Mouse (Mus musculus): ENCODE measurements around the gene Grhl1. TPM values are rescaled to one million over a fixed set of nuclear protein-coding genes. Genes with fewer than 3 reads are reported as not detected.
A peak's percentile ranks its signal among the peaks of the same experiment; 100 is the strongest.

Gene Grhl1
- polyA plus RNA-seq, 1 experiment from 2014 or later: 2.8 TPM

DNA sequence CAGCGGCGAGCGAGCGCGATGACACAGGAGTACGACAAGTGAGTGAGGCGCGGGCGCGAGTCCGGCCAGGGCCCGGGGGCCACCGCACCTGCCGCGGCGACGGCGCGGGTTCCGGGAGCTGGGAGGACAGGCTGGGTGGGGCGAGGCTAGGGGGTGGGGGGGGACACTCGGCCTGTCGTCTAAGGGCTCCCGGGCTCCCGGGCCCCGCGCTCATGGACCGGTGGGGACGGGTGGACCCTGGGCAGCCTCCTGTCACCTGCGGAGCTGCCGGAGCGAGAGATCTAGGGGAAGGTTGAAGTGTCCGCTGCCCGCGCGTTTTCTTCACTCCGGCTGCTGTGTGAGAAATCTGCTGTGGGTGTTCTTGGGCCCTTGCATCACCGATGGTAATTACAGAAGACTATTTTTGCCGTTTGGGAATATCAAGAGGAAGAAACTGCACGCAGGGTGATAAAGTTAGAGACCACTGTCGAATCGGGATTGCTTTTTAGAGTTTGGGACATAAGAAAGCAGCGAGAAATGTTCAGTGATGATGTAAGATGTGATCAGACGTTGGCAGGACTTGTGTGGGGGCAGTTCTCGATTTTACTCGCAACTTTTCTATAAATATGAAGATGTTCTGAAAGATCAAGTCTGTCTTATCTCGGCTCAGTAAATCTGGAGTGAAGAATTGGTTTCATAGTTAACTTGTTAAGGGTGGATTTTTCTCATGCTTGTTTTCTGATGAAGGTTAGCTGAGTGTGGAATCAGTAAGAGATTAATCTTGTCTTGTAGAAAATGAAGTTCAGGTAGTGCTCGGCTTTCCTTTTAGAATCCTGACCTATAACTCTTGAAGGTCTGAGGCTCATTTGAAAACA, 565 bp downstream of the Grhl1 start:
- Histone ChIP-seq H3K27ac (no peak overlapping the region), H3K4me1 (replicated peaks; ENCODE audit: insufficient read depth, low read length) (peaks cover 8% of the 10 kb centered on the region; the same call in 1 of the 2 replicates), H3K4me2 (ENCODE audit: low read length) (peak overlapping the region; percentile 84), H3K36me3 (ENCODE audit: insufficient read depth, low read length) (no peaks in the 10 kb centered on the region), H3K9ac (ENCODE audit: low read depth, low read length) (peak overlapping the region; percentile 65), H3K9me3 (replicated peaks; ENCODE audit: low read length) (no peaks in the 10 kb centered on the region), H3K4me3 (replicated peaks; ENCODE audit: low read depth, low read length) (peak overlapping the region; percentile 59), H3K27me3 (ENCODE audit: insufficient read depth, low read length) (no peaks in the 10 kb centered on the region; the same call in 1 of the 2 replicates)
- DNase-seq (ENCODE audit: low spot score): no peak
- WGBS: 4% methylated on average over 44 of the region's 48 CpGs
- peak; percentile 17 for ATAC-seq (replicated peaks; ENCODE audit: low FRiP score, low read depth)
- no peak for TF ChIP-seq CTCF (IDR thresholded peaks at IDR 0.05; ENCODE audit: low read depth)

DNA sequence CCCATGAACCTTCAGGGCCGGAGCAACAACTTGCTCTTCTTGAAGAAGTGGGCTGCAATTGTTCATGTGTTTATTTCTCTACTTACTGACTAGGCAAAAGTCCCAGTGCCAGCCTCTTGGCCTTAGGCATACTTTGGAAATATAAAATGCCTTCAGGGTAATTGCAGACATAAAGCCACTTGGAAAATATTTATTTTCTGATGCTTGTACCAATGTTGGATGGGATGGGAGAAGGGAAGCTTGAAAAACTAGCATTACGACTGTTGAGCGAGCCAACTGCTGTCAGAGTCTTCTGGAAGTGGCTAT, 1.1 kb downstream of the Grhl1 start:
- ATAC-seq (replicated peaks; ENCODE audit: low FRiP score, low read depth): no peak
- WGBS: 47% methylated on average over 3 of the region's 3 CpGs
- Histone ChIP-seq H3K4me3 (replicated peaks; ENCODE audit: low read depth, low read length) (peak overlapping the region; percentile 59), H3K27me3 (ENCODE audit: insufficient read depth, low read length) (no peaks in the 10 kb centered on the region; the same call in 1 of the 2 replicates), H3K4me1 (replicated peaks; ENCODE audit: insufficient read depth, low read length) (peaks cover 8% of the 10 kb centered on the region; the same call in 1 of the 2 replicates), H3K9ac (ENCODE audit: low read depth, low read length) (no peak overlapping the region), H3K4me2 (ENCODE audit: low read length) (peak overlapping the region; percentile 84), H3K36me3 (ENCODE audit: insufficient read depth, low read length) (no peaks in the 10 kb centered on the region), H3K9me3 (replicated peaks; ENCODE audit: low read length) (no peaks in the 10 kb centered on the region), H3K27ac (no peak overlapping the region)
- DNase-seq (ENCODE audit: low spot score): no peak
- TF ChIP-seq CTCF (IDR thresholded peaks at IDR 0.05; ENCODE audit: low read depth): no peak

DNA sequence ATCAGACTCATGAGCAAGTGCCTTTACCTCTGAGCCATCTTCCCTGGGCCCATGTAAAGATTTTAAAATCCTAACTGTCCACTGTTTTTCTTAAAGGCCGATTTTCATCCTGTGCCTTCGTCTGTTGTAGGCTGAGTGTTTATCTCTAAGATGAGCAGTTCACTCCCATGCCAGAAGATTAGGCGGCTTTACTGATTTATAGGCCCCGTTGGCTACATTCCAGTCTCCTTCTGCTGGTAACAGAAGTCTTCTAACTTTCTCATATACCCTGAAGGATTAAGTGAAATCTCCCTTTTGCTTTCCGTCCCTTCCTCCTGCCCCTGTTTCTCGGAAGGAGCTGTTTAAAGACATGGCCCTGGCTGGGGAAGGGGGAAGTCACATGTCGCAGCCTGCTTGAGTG, 2.8 kb downstream of the Grhl1 start:
- ATAC-seq (replicated peaks; ENCODE audit: low FRiP score, low read depth) (no peak), DNase-seq (ENCODE audit: low spot score) (peak; percentile 62)
- no peak overlapping the region for H3K4me3 ChIP-seq (replicated peaks; ENCODE audit: low read depth, low read length)
- 20% methylated on average over 7 of the region's 7 CpGs for WGBS
- no peaks in the 10 kb centered on the region for H3K36me3 ChIP-seq (ENCODE audit: insufficient read depth, low read length)
- no peaks in the 10 kb centered on the region for H3K9me3 ChIP-seq (replicated peaks; ENCODE audit: low read length)
- peaks cover 8% of the 10 kb centered on the region; the same call in 1 of the 2 replicates for H3K4me1 ChIP-seq (replicated peaks; ENCODE audit: insufficient read depth, low read length)
- H3K9ac ChIP-seq (ENCODE audit: low read depth, low read length): no peak overlapping the region
- H3K27ac ChIP-seq: no peak overlapping the region
- no peaks in the 10 kb centered on the region; the same call in 1 of the 2 replicates for H3K27me3 ChIP-seq (ENCODE audit: insufficient read depth, low read length)
- TF ChIP-seq CTCF (IDR thresholded peaks at IDR 0.05; ENCODE audit: low read depth): no peak
- H3K4me2 ChIP-seq (ENCODE audit: low read length): peak overlapping the region; percentile 8; the same call in 1 of the 2 replicates

GRCm38 (mm10) chr12:24580452-24580851, 8.4 kb downstream of the Grhl1 start:
- ATAC-seq (replicated peaks; ENCODE audit: low FRiP score, low read depth) (no peak), DNase-seq (ENCODE audit: low spot score) (no peak)
- Histone ChIP-seq H3K9me3 (replicated peaks; ENCODE audit: low read length) (no peaks in the 10 kb centered on the region), H3K4me3 (replicated peaks; ENCODE audit: low read depth, low read length) (no peak overlapping the region), H3K9ac (ENCODE audit: low read depth, low read length) (no peak overlapping the region), H3K27ac (no peak overlapping the region), H3K36me3 (ENCODE audit: insufficient read depth, low read length) (no peaks in the 10 kb centered on the region), H3K27me3 (ENCODE audit: insufficient read depth, low read length) (no peaks in the 10 kb centered on the region), H3K4me1 (replicated peaks; ENCODE audit: insufficient read depth, low read length) (no peaks in the 10 kb centered on the region; the same call in 1 of the 2 replicates), H3K4me2 (ENCODE audit: low read length) (no peak overlapping the region)
- 71% methylated on average over 1 of the region's 1 CpGs for WGBS
- no peak for TF ChIP-seq CTCF (IDR thresholded peaks at IDR 0.05; ENCODE audit: low read depth)

DNA sequence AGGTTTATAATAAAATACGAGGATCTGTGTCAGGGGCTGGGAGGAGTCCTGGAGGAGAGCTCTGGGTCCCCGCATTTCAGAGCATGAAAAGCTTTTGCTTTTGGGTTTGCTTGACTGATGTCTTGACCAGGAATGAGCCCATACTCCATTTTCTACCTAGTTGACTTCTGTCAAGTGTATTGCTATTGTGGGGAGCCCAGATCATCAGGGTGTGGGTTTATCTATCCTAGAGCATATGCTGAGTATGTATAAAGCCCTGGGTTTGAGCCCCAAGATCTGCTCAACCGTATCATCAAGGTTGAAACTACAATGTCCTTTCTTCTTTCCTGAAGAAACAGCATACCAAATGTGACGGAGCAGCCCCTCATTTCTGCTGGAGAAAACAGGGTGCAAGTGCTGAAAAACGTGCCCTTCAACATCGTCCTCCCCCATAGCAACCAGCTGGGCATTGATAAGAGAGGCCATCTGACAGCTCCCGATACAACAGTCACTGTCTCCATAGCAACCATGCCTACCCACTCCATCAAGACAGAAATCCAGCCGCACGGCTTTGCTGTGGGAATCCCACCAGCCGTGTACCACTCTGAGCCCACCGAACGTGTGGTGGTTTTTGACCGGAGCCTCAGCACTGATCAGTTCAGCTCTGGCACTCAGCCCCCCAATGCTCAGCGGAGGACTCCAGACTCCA, 9.1 kb downstream of the Grhl1 start:
- ATAC-seq (replicated peaks; ENCODE audit: low FRiP score, low read depth) (no peak), DNase-seq (ENCODE audit: low spot score) (no peak)
- no peaks in the 10 kb centered on the region for H3K9me3 ChIP-seq (replicated peaks; ENCODE audit: low read length)
- no peak overlapping the region for H3K4me3 ChIP-seq (replicated peaks; ENCODE audit: low read depth, low read length)
- H3K4me1 ChIP-seq (replicated peaks; ENCODE audit: insufficient read depth, low read length): no peaks in the 10 kb centered on the region
- no peak overlapping the region for H3K27ac ChIP-seq
- TF ChIP-seq CTCF (IDR thresholded peaks at IDR 0.05; ENCODE audit: low read depth): no peak
- H3K27me3 ChIP-seq (ENCODE audit: insufficient read depth, low read length): no peaks in the 10 kb centered on the region
- no peak overlapping the region for H3K9ac ChIP-seq (ENCODE audit: low read depth, low read length)
- WGBS: 84% methylated on average over 14 of the region's 14 CpGs
- H3K36me3 ChIP-seq (ENCODE audit: insufficient read depth, low read length): no peaks in the 10 kb centered on the region
- H3K4me2 ChIP-seq (ENCODE audit: low read length): no peak overlapping the region

DNA sequence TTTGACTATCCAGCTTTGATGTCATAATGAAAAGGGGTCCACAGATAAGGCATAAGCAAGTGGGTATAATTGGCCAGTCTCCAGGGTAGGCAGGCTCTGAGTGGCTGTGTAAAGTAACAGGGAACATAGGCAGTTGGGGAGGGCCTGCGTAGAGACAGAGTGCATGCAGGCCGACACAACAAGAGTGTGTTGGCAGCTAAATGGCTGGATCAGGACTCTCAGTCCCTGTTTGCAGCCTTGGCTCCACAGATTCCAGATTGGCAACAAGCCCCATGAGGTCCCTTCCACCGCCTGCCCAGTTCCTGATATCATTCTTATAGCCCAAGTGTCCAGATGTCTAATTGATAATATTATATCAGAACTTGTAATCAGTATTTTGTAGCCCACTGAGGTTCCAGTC, 11.6 kb downstream of the Grhl1 start:
- H3K36me3 ChIP-seq (ENCODE audit: insufficient read depth, low read length): no peaks in the 10 kb centered on the region
- 90% methylated on average over 3 of the region's 3 CpGs for WGBS
- DNase-seq (ENCODE audit: low spot score): no peak
- H3K4me2 ChIP-seq (ENCODE audit: low read length): no peak overlapping the region
- no peaks in the 10 kb centered on the region for H3K27me3 ChIP-seq (ENCODE audit: insufficient read depth, low read length)
- TF ChIP-seq CTCF (IDR thresholded peaks at IDR 0.05; ENCODE audit: low read depth): no peak
- ATAC-seq (replicated peaks; ENCODE audit: low FRiP score, low read depth): no peak
- H3K4me1 ChIP-seq (replicated peaks; ENCODE audit: insufficient read depth, low read length): no peaks in the 10 kb centered on the region
- H3K9me3 ChIP-seq (replicated peaks; ENCODE audit: low read length): no peaks in the 10 kb centered on the region
- H3K27ac ChIP-seq: no peak overlapping the region
- no peak overlapping the region for H3K4me3 ChIP-seq (replicated peaks; ENCODE audit: low read depth, low read length)
- H3K9ac ChIP-seq (ENCODE audit: low read depth, low read length): no peak overlapping the region
